Mouse (Mus musculus): ENCODE results near the gene Iqgap2. TPM values are rescaled to one million over a fixed set of nuclear protein-coding genes. Genes with fewer than 3 reads are reported as not detected.

The Iqgap2 gene
- polyA plus RNA-seq, 1 experiment from 2014 or later = 4.2 TPM

DNA sequence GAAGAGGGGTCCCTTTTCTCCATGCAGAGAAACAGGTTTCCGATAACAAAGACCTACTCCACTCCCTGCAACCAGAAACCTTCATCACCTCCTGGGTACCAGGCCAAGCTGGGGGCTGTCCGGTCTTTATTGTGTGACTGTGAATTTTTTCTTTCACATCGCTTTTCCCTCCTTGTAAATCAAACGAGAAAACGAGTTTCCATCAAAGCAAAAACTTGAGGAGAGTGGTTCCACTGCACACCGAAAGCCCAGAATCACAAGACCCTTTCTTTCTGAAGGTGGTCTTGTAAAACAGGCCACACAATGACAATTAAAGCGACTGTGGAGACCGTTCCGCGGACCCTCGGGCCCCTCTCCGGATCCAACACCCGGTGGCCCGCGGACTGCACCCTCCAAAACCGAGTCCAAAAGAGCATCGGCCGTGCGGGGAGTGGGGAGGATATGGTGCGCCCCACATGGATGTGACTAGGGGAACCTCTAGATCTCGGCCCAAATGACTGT lies 274.0 kb downstream of the Iqgap2 start:
- Histone ChIP-seq H3K36me3 (ENCODE audit: control insufficient read depth, insufficient read depth, low read length) (no peaks in the 10 kb centered on the region), H3K4me1 (ENCODE audit: control insufficient read depth, insufficient read depth, low read length) (peaks cover 17% of the 10 kb centered on the region; the same call in 1 of the 2 replicates)

GRCm38 (mm10) chr13:95617082-95617670 lies 274.5 kb downstream of the Iqgap2 start:
- DNase-seq (ENCODE audit: low spot score) (peak; percentile 27), ATAC-seq (no peak)
- H3K4me1 ChIP-seq (ENCODE audit: control insufficient read depth, insufficient read depth, low read length) = peaks cover 17% of the 10 kb centered on the region; the same call in 1 of the 2 replicates
- H3K27ac ChIP-seq (ENCODE audit: low read depth, low read length) = no peak overlapping the region
- peaks cover under 1% of the 10 kb centered on the region; the same call in 1 of the 2 replicates for H3K36me3 ChIP-seq (ENCODE audit: control insufficient read depth, insufficient read depth, low read length)
- no peaks in the 10 kb centered on the region for H3K9me3 ChIP-seq (replicated peaks; ENCODE audit: control insufficient read depth, low read length)
- H3K4me2 ChIP-seq (ENCODE audit: low read length) = peak overlapping the region; percentile 67
- peak overlapping the region; percentile 91 for H3K4me3 ChIP-seq (ENCODE audit: low read depth, low read length)
- H3K27me3 ChIP-seq (replicated peaks; ENCODE audit: control insufficient read depth, insufficient read depth, low read length) = no peaks in the 10 kb centered on the region
- peak overlapping the region; percentile 97 for H3K9ac ChIP-seq (ENCODE audit: low read length)
- 5% methylated on average over 17 of the region's 17 CpGs for WGBS

More for the DNA sequence above, 274.0 kb downstream of the Iqgap2 start:
- under 1% methylated on average over 21 of the region's 21 CpGs for WGBS
- H3K4me2 ChIP-seq (ENCODE audit: low read length) = peak overlapping the region; percentile 67
- peak overlapping the region; percentile 97 for H3K9ac ChIP-seq (ENCODE audit: low read length)
- H3K27ac ChIP-seq (ENCODE audit: low read depth, low read length) = peak overlapping the region; percentile 79
- H3K4me3 ChIP-seq (ENCODE audit: low read depth, low read length) = peak overlapping the region; percentile 91
- DNase-seq (ENCODE audit: low spot score) = peak; percentile 36
- no peaks in the 10 kb centered on the region for H3K27me3 ChIP-seq (replicated peaks; ENCODE audit: control insufficient read depth, insufficient read depth, low read length)
- no peaks in the 10 kb centered on the region for H3K9me3 ChIP-seq (replicated peaks; ENCODE audit: control insufficient read depth, low read length)
- ATAC-seq = peak; percentile 62

- Histone ChIP-seq H3K9ac (ENCODE audit: low read length) (peak overlapping the region; percentile 97), H3K36me3 (ENCODE audit: control insufficient read depth, insufficient read depth, low read length) (peaks cover 7% of the 10 kb centered on the region), H3K27ac (ENCODE audit: low read depth, low read length) (no peak overlapping the region), H3K4me3 (ENCODE audit: low read depth, low read length) (peak overlapping the region; percentile 91), H3K27me3 (replicated peaks; ENCODE audit: control insufficient read depth, insufficient read depth, low read length) (no peaks in the 10 kb centered on the region), H3K9me3 (replicated peaks; ENCODE audit: control insufficient read depth, low read length) (no peaks in the 10 kb centered on the region), H3K4me2 (ENCODE audit: low read length) (peak overlapping the region; percentile 67), H3K4me1 (ENCODE audit: control insufficient read depth, insufficient read depth, low read length) (peaks cover 17% of the 10 kb centered on the region; the same call in 1 of the 2 replicates)
- ATAC-seq (no peak), DNase-seq (ENCODE audit: low spot score) (no peak)
- 51% methylated on average over 11 of the region's 11 CpGs for WGBS
These were observed 275.2 kb downstream of the Iqgap2 start for GRCm38 (mm10) chr13:95616512-95616911.

DNA sequence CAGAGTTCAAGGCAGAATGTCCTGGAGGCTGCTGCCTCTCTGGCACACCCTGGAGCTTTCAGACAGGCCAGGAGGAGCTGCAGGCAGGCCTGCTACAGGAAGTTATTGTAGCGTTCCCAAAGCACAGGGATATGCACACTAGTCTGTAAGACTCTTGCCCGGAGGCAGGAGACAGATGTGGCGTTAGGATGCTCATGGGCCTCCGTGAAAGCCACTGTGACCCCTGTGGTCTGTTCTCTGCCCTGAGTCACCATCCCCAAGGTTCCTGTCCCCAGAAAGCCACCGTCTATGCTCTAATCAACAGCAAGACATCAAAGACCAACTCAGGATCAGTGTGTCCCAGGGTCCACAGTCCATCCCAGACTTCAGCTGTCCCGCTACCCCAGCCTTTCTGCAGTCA lies 277.0 kb downstream of the Iqgap2 start:
- H3K4me3 ChIP-seq (ENCODE audit: low read depth, low read length) = no peak overlapping the region
- H3K4me2 ChIP-seq (ENCODE audit: low read length) = 0 out of 2 replicates have a peak overlapping the region, but pooled peaks have one; percentile 67
- no peak overlapping the region for H3K27ac ChIP-seq (ENCODE audit: low read depth, low read length)
- no peaks in the 10 kb centered on the region for H3K9me3 ChIP-seq (replicated peaks; ENCODE audit: control insufficient read depth, low read length)
- no peak for DNase-seq (ENCODE audit: low spot score)
- peaks cover 11% of the 10 kb centered on the region for H3K36me3 ChIP-seq (ENCODE audit: control insufficient read depth, insufficient read depth, low read length)
- H3K27me3 ChIP-seq (replicated peaks; ENCODE audit: control insufficient read depth, insufficient read depth, low read length) = no peaks in the 10 kb centered on the region
- peaks cover 17% of the 10 kb centered on the region; the same call in 1 of the 2 replicates for H3K4me1 ChIP-seq (ENCODE audit: control insufficient read depth, insufficient read depth, low read length)
- no peak overlapping the region for H3K9ac ChIP-seq (ENCODE audit: low read length)
- WGBS = 87% methylated on average over 6 of the region's 6 CpGs
- ATAC-seq = no peak

- WGBS = 87% methylated on average over 10 of the region's 10 CpGs
- DNase-seq (ENCODE audit: low spot score) (no peak), ATAC-seq (no peak)
- Histone ChIP-seq H3K9ac (ENCODE audit: low read length) (no peak overlapping the region), H3K4me3 (ENCODE audit: low read depth, low read length) (no peak overlapping the region), H3K4me1 (ENCODE audit: control insufficient read depth, insufficient read depth, low read length) (peaks cover 17% of the 10 kb centered on the region; the same call in 1 of the 2 replicates), H3K9me3 (replicated peaks; ENCODE audit: control insufficient read depth, low read length) (no peaks in the 10 kb centered on the region), H3K27ac (ENCODE audit: low read depth, low read length) (no peak overlapping the region), H3K4me2 (ENCODE audit: low read length) (no peak overlapping the region), H3K27me3 (replicated peaks; ENCODE audit: control insufficient read depth, insufficient read depth, low read length) (no peaks in the 10 kb centered on the region), H3K36me3 (ENCODE audit: control insufficient read depth, insufficient read depth, low read length) (peaks cover 11% of the 10 kb centered on the region)
These were observed 279.5 kb downstream of the Iqgap2 start for GRCm38 (mm10) chr13:95612243-95612642.

- H3K9ac ChIP-seq (ENCODE audit: low read length) = no peak overlapping the region
- DNase-seq (ENCODE audit: low spot score) (no peak), ATAC-seq (no peak)
- H3K4me1 ChIP-seq (ENCODE audit: control insufficient read depth, insufficient read depth, low read length) = peaks cover 13% of the 10 kb centered on the region; the same call in 1 of the 2 replicates
- no peak overlapping the region for H3K4me3 ChIP-seq (ENCODE audit: low read depth, low read length)
- H3K9me3 ChIP-seq (replicated peaks; ENCODE audit: control insufficient read depth, low read length) = no peaks in the 10 kb centered on the region
- no peak overlapping the region for H3K27ac ChIP-seq (ENCODE audit: low read depth, low read length)
- no peak overlapping the region for H3K4me2 ChIP-seq (ENCODE audit: low read length)
- 93% methylated on average over 4 of the region's 4 CpGs for WGBS
- H3K36me3 ChIP-seq (ENCODE audit: control insufficient read depth, insufficient read depth, low read length) = peaks cover 14% of the 10 kb centered on the region
- no peaks in the 10 kb centered on the region for H3K27me3 ChIP-seq (replicated peaks; ENCODE audit: control insufficient read depth, insufficient read depth, low read length)
These were observed 280.0 kb downstream of the Iqgap2 start for GRCm38 (mm10) chr13:95611752-95612151.

DNA sequence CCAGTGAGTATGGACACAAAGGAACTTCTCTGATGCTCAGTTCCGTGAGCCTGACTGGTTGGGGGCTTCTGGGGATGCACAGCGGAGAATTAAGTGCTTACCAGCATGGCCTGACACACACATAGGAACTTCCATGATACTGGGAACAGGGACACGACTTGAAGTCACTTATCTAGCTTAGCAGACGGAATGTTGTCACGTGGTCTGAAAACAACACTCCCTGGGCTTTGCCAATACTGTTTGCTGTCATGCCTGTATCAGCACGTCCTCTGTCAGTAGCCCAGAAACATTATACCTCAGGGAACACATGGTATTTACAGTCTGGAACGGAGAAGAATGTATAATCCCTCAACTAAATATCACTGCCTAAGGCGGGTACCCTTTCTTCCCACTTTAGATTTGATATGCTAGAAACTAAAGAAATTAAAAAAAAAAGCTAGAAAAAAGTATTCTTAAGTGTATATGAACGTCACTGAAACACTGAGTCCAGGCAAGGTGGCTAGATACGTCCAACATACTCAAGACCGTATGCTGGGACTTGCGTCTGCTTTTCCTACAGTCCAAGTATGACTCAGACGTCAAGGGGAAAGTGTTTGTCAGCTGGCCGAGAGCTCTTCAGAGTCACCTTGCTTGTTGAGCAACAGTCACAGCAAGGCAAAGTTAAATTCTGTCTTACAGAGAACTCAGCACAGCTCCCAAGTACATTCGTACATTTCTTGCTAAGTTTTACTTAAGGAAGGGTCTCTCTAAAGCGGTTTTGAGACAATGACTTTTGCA lies 280.7 kb downstream of the Iqgap2 start:
- peaks cover 20% of the 10 kb centered on the region for H3K36me3 ChIP-seq (ENCODE audit: control insufficient read depth, insufficient read depth, low read length)
- no peak overlapping the region for H3K4me3 ChIP-seq (ENCODE audit: low read depth, low read length)
- H3K27me3 ChIP-seq (replicated peaks; ENCODE audit: control insufficient read depth, insufficient read depth, low read length) = no peaks in the 10 kb centered on the region
- WGBS = 90% methylated on average over 16 of the region's 16 CpGs
- no peak overlapping the region for H3K4me2 ChIP-seq (ENCODE audit: low read length)
- no peak overlapping the region for H3K27ac ChIP-seq (ENCODE audit: low read depth, low read length)
- no peak for ATAC-seq
- H3K4me1 ChIP-seq (ENCODE audit: control insufficient read depth, insufficient read depth, low read length) = peaks cover 5% of the 10 kb centered on the region; the same call in 1 of the 2 replicates
- no peaks in the 10 kb centered on the region for H3K9me3 ChIP-seq (replicated peaks; ENCODE audit: control insufficient read depth, low read length)
- DNase-seq (ENCODE audit: low spot score) = peak; percentile 14
- no peak overlapping the region for H3K9ac ChIP-seq (ENCODE audit: low read length)

DNA sequence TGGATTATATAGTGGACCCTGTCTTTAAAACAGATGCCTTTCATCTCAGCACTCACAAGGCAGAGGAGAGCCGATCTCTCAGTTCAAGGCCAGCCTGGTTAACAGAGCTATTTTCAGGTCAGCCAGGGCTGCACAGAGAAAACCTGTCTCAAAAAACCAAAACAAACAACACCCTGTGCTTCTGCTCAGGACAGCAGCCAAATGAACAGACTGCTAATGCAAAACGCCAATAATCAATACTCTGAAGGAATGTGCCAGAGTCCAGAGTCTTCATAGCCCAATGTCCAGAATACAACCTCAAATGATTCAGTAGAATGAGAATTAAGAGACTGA lies 282.7 kb downstream of the Iqgap2 start:
- Histone ChIP-seq H3K9me3 (replicated peaks; ENCODE audit: control insufficient read depth, low read length) (no peaks in the 10 kb centered on the region), H3K4me2 (ENCODE audit: low read length) (no peak overlapping the region), H3K4me1 (ENCODE audit: control insufficient read depth, insufficient read depth, low read length) (no peaks in the 10 kb centered on the region), H3K27me3 (replicated peaks; ENCODE audit: control insufficient read depth, insufficient read depth, low read length) (no peaks in the 10 kb centered on the region), H3K27ac (ENCODE audit: low read depth, low read length) (no peak overlapping the region), H3K9ac (ENCODE audit: low read length) (no peak overlapping the region), H3K4me3 (ENCODE audit: low read depth, low read length) (no peak overlapping the region), H3K36me3 (ENCODE audit: control insufficient read depth, insufficient read depth, low read length) (peaks cover 29% of the 10 kb centered on the region)
- WGBS = 89% methylated on average over 2 of the region's 2 CpGs
- DNase-seq (ENCODE audit: low spot score) (no peak), ATAC-seq (no peak)

All from forebrain, embryonic 14.5 days (tissue).